Mouse (Mus musculus) neural tube, embryonic 11.5 days (tissue): ENCODE results near the gene Aspscr1. TPM values are rescaled to one million over a fixed set of nuclear protein-coding genes. Genes with fewer than 3 reads are reported as not detected.
"Not testable (repeated sequence)": the region's sequence is repeated elsewhere in the genome, so short reads cannot be mapped to it uniquely, and the experiment has no call there.

Source experiments
- ATAC-seq: fragments of 200-750 bp; cut with Nextera tagmentation; 2 replicates; pipeline ENCODE4 v1.8.0; 2017; ENCODE audit warnings: moderate number of reproducible peaks, mild to moderate bottlenecking, moderate TSS enrichment, moderate library complexity; ENCODE audit not compliant: insufficient read depth, low FRiP score, low TSS enrichment
- DNase-seq: peaks from one replicate; pipeline ENCODE4 v3.0.0-alpha.2; 2015; ENCODE audit warnings: low spot score
- H3K27ac ChIP-seq: fragments of 300-500 bp; sonication (generic); 2 replicates; pipeline ENCODE4 v1.5.1; 2014; ENCODE audit warnings: low read depth, mild to moderate bottlenecking, low read length
- H3K27me3 ChIP-seq: fragments of 300-500 bp; sonication (generic); 2 replicates; pipeline ENCODE4 v1.6.1; 2014; ENCODE audit warnings: mild to moderate bottlenecking, low read length, mixed read lengths; ENCODE audit not compliant: control insufficient read depth, insufficient read depth
- H3K36me3 ChIP-seq: fragments of 300-500 bp; sonication (generic); 2 replicates; pipeline ENCODE4 v1.6.1; 2014; ENCODE audit warnings: mild to moderate bottlenecking, low read length, moderate library complexity, mixed read lengths; ENCODE audit not compliant: control insufficient read depth, insufficient read depth
- H3K4me1 ChIP-seq: fragments of 300-500 bp; sonication (generic); 2 replicates; pipeline ENCODE4 v1.6.1; 2014; ENCODE audit warnings: low read length, mixed read lengths; ENCODE audit not compliant: control insufficient read depth, insufficient read depth
- H3K4me2 ChIP-seq: fragments of 300-500 bp; sonication (generic); 2 replicates; pipeline ENCODE4 v1.6.1; 2014; ENCODE audit warnings: low read depth, mild to moderate bottlenecking, moderate library complexity
- H3K4me3 ChIP-seq: fragments of 300-500 bp; sonication (generic); 2 replicates; pipeline ENCODE4 v1.5.1; 2014; ENCODE audit warnings: low read depth, low read length
- H3K9ac ChIP-seq: fragments of 300-500 bp; sonication (generic); 2 replicates; pipeline ENCODE4 v1.6.1; 2014; ENCODE audit warnings: mild to moderate bottlenecking, low read length
- H3K9me3 ChIP-seq: fragments of 300-500 bp; sonication (generic); 2 replicates; pipeline ENCODE4 v1.6.1; 2016; ENCODE audit warnings: low read length; ENCODE audit not compliant: control insufficient read depth
- WGBS: fragments of 180-500 bp; shearing (Covaris S2); extraction: QIAGEN DNeasy Blood & Tissue Kit; methylation state at CpG from one replicate; pipeline ENCODE4 v1.1.7; 2014; 5-methylcytosine and 5-hydroxymethylcytosine counted together
- polyA plus RNA-seq: library from polyadenylated mRNA; unstranded; fragments of >200 nt; fragmentation: Nextera tagmentation; extraction: Ambion mirVana; gene quantifications from 2 replicates; pipeline ENCODE4 v1.2.1, GENCODE M21; 2014

Gene Aspscr1
- polyA plus RNA-seq, 1 experiment from 2014 or later = 136 TPM

- no peak overlapping the region for H3K4me2 ChIP-seq
- ATAC-seq = no peak
- H3K4me1 ChIP-seq = peaks cover 8% of the 10 kb centered on the region
- H3K9me3 ChIP-seq = no peaks in the 10 kb centered on the region
- H3K4me3 ChIP-seq = no peak overlapping the region
- no peak for DNase-seq
- H3K27ac ChIP-seq = no peak overlapping the region
- 73% methylated on average over 3 of the region's 3 CpGs for WGBS
- peaks cover 21% of the 10 kb centered on the region for H3K27me3 ChIP-seq
- H3K36me3 ChIP-seq = no peaks in the 10 kb centered on the region
- no peak overlapping the region for H3K9ac ChIP-seq
Measured at GRCm38 (mm10) chr11:120665406-120665805, 7.4 kb upstream of the Aspscr1 start.

DNA sequence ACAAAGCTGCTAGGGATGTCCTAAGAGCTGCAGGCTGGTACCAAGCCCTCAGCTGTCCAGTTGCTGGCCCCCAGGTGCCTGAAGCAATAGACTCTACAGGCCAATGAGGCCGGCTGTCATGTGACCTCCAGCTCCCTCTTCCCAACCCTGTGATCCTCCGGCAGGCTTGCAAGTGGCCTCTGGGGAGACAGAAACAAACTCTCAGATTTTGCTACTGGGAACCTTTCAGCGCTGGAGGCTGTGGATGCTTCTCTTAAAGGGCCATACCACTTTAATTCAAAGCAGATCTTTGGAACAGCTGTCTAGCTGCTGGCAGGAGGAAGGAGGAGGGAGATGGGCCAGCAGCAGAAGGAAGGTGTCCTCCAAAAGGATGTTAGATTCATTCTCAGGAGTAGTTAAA lies 6.2 kb upstream of the Aspscr1 start:
- Histone ChIP-seq H3K9me3 (no peaks in the 10 kb centered on the region), H3K4me3 (no peak overlapping the region), H3K27me3 (peaks cover 9% of the 10 kb centered on the region), H3K36me3 (no peaks in the 10 kb centered on the region), H3K27ac (no peak overlapping the region), H3K9ac (no peak overlapping the region), H3K4me2 (no peak overlapping the region), H3K4me1 (no peaks in the 10 kb centered on the region)
- ATAC-seq (no peak), DNase-seq (no peak)
- WGBS = 3% methylated on average over 3 of the region's 3 CpGs

- peak overlapping the region; percentile 75 for H3K4me3 ChIP-seq
- H3K9ac ChIP-seq = peak overlapping the region; percentile 84
- H3K36me3 ChIP-seq = peaks cover 3% of the 10 kb centered on the region; the same call in 1 of the 2 replicates
- peak overlapping the region; percentile 67 for H3K27ac ChIP-seq
- H3K4me2 ChIP-seq = peak overlapping the region; percentile 94
- DNase-seq = no peak
- ATAC-seq = peak; percentile 26; the same call in 1 of the 2 replicates
- H3K27me3 ChIP-seq = no peaks in the 10 kb centered on the region
- 46% methylated on average over 12 of the region's 12 CpGs for WGBS
- no peaks in the 10 kb centered on the region for H3K9me3 ChIP-seq
- H3K4me1 ChIP-seq = peaks cover 4% of the 10 kb centered on the region; the same call in 1 of the 2 replicates
Measured at GRCm38 (mm10) chr11:120673594-120674122, 885 bp downstream of the Aspscr1 start.

DNA sequence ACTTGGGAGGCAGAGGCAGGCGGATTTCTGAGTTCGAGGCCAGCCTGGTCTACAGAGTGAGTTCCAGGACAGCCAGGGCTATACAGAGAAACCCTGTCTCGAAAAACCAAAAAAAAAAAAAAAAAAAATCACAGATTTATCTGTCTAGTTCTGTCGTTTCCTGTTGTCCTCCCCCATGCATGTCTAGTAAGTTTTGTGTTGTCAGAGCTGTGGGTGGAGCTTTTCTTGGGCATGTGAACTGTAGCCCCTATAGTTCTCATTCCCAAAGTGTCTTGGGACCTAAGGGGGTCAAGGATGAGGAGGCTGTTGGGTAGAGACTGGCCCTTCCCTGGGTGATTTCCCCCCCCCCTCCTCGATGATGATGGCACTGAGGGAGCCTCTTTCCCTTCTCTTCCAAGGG lies 3.1 kb downstream of the Aspscr1 start:
- 87% methylated on average over 3 of the region's 5 CpGs for WGBS
- not testable (repeated sequence) for H3K9me3 ChIP-seq, H3K4me2 ChIP-seq, H3K4me3 ChIP-seq, H3K27me3 ChIP-seq, H3K27ac ChIP-seq, H3K36me3 ChIP-seq, ATAC-seq, H3K9ac ChIP-seq, H3K4me1 ChIP-seq, DNase-seq

GRCm38 (mm10) chr11:120676951-120677350 lies 4.2 kb downstream of the Aspscr1 start:
- Histone ChIP-seq H3K36me3 (peaks cover 7% of the 10 kb centered on the region), H3K4me2 (no peak overlapping the region), H3K9ac (no peak overlapping the region), H3K4me3 (no peak overlapping the region), H3K9me3 (no peaks in the 10 kb centered on the region), H3K4me1 (peaks cover 4% of the 10 kb centered on the region; the same call in 1 of the 2 replicates), H3K27me3 (no peaks in the 10 kb centered on the region), H3K27ac (no peak overlapping the region)
- WGBS = 95% methylated on average over 4 of the region's 4 CpGs
- ATAC-seq (no peak), DNase-seq (no peak)

DNA sequence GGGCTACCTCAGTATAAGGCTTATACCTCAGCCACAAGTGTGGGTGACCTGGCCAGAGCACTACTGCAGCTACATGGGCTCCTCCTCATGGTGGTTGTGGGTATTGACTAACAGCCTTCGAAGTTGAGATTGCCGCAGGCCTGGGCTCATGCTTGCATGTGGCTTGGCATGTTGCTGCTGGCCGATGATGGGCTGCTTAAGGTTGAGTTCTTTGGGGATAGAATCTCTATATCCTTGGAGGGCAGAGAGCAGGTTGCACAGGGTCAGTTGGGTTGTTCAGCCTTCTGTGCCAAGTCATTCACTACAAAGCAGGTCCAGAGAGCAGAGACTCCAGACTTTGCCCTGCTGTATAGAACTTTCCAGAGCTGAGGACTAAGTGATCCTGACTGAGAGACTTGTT lies 7.1 kb downstream of the Aspscr1 start:
- H3K4me1 ChIP-seq = no peaks in the 10 kb centered on the region
- DNase-seq (no peak), ATAC-seq (no peak)
- H3K4me3 ChIP-seq = no peak overlapping the region
- no peaks in the 10 kb centered on the region for H3K9me3 ChIP-seq
- 85% methylated on average over 3 of the region's 3 CpGs for WGBS
- H3K36me3 ChIP-seq = peaks cover 11% of the 10 kb centered on the region
- no peak overlapping the region for H3K27ac ChIP-seq
- H3K9ac ChIP-seq = no peak overlapping the region
- no peak overlapping the region for H3K4me2 ChIP-seq
- no peaks in the 10 kb centered on the region for H3K27me3 ChIP-seq

DNA sequence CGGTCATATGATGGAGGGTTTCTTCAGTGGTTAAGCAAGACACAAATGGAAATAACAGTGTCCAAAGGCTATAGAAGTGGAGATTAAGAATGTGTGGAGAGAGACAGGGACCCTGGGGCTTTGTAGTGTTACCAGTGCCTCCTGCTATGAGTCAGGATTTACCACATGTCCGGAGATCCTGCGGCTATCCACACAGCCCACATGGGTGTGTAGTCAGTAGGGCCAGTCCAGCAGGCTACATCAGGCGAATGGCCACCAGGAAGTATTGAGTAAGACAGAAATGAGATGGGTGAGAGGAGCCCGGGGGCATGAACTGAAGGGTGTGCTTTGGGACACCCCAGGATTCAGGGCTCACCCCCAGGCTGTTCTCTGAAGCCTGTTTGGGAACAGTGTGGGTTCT lies 9.9 kb downstream of the Aspscr1 start:
- Histone ChIP-seq H3K9ac (no peak overlapping the region), H3K4me2 (no peak overlapping the region), H3K9me3 (no peaks in the 10 kb centered on the region), H3K4me1 (0 out of 2 replicates have a peak, but pooled peaks cover 3% of the 10 kb centered on the region), H3K27ac (no peak overlapping the region), H3K36me3 (peaks cover 20% of the 10 kb centered on the region), H3K27me3 (no peaks in the 10 kb centered on the region), H3K4me3 (no peak overlapping the region)
- ATAC-seq (no peak), DNase-seq (no peak)
- 90% methylated on average over 5 of the region's 5 CpGs for WGBS

DNA sequence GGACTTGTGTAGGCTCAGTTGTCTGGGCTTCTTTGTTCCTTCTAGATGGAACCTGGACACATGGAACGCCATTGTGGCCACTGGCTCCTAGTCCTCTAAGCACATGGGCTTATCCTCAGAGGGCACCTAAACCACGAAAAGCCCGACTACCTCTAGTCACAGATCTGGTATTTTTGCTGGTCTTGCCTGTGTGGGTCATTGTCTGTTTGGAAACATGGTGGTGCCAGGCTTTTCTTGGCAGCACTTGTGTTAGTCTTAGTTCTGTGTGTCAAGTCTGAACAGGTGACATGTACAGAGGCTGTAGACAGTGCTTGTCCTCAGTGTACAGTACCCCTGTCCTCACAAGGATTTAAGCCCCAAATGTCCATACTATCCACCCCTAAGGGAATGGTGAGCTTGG lies 10.8 kb downstream of the Aspscr1 start:
- no peak for DNase-seq
- H3K4me3 ChIP-seq = no peak overlapping the region
- no peak for ATAC-seq
- H3K36me3 ChIP-seq = peaks cover 18% of the 10 kb centered on the region
- H3K9ac ChIP-seq = no peak overlapping the region
- no peak overlapping the region for H3K4me2 ChIP-seq
- H3K27ac ChIP-seq = no peak overlapping the region
- H3K4me1 ChIP-seq = 0 out of 2 replicates have a peak, but pooled peaks cover 3% of the 10 kb centered on the region
- no peaks in the 10 kb centered on the region for H3K9me3 ChIP-seq
- WGBS = 91% methylated on average over 3 of the region's 3 CpGs
- H3K27me3 ChIP-seq = no peaks in the 10 kb centered on the region

GRCm38 (mm10) chr11:120684086-120684485 lies 11.3 kb downstream of the Aspscr1 start:
- no peak overlapping the region for H3K4me2 ChIP-seq
- 0 out of 2 replicates have a peak, but pooled peaks cover 3% of the 10 kb centered on the region for H3K4me1 ChIP-seq
- H3K36me3 ChIP-seq = peaks cover 19% of the 10 kb centered on the region
- no peaks in the 10 kb centered on the region for H3K27me3 ChIP-seq
- H3K9ac ChIP-seq = no peak overlapping the region
- DNase-seq (no peak), ATAC-seq (no peak)
- no peak overlapping the region for H3K4me3 ChIP-seq
- 91% methylated on average over 2 of the region's 2 CpGs for WGBS
- H3K9me3 ChIP-seq = no peaks in the 10 kb centered on the region
- H3K27ac ChIP-seq = no peak overlapping the region
